Mouse (Mus musculus): Measurements from ENCODE around the gene Abhd6.

DNA sequence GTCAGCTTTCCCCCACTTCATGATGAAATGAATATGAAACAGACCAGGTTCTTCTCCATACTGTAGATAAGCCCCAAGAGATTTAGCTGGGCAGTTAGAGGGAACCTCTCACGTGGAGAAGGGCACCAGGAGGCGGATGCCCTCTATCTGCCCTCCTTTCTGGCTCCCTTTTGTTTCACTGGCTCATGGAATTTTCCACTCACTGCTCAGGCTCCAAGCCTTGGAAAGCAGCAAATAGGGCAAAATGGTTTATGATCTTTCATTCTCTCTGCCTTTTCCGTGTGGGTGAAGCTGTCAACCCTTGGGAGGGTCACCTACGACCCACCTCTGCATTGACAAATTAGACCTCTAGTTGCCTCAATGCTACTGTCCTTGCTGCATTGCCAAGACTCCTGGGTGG, 27.8 kb downstream of the Abhd6 start:
- no peak for TF ChIP-seq CTCF (IDR thresholded peaks at IDR 0.05; ENCODE audit: low read depth, low read length)
- no peak for TF ChIP-seq GATA1 (IDR thresholded peaks at IDR 0.05; ENCODE audit: borderline replicate concordance, low read length)
- TF ChIP-seq TAL1 (conservative IDR thresholded peaks at IDR 0.05; ENCODE audit: low read depth, low read length): no peak
- no peak for TF ChIP-seq POLR2AphosphoS5 (IDR thresholded peaks at IDR 0.05; ENCODE audit: insufficient replicate concordance, low read depth, low read length)
